Mouse (Mus musculus) stomach, embryonic 14.5 days (tissue): ENCODE measurements around the gene Sugp1. TPM values are rescaled to one million over a fixed set of nuclear protein-coding genes. Genes with fewer than 3 reads are reported as not detected.

Source experiments
- ATAC-seq: fragments of 200-750 bp; cut with Nextera tagmentation; 2 replicates; pipeline ENCODE4 v1.8.0; 2017; ENCODE audit warnings: low read depth, moderate TSS enrichment; ENCODE audit not compliant: insufficient number of reproducible peaks, insufficient read depth, low FRiP score
- H3K27ac ChIP-seq: fragments of 300-500 bp; sonication (generic); 2 replicates; pipeline ENCODE4 v1.5.1; 2014; ENCODE audit warnings: mild to moderate bottlenecking, low read length, moderate library complexity, mixed read lengths
- H3K27me3 ChIP-seq: fragments of 300-500 bp; sonication (generic); 2 replicates; pipeline ENCODE4 v1.6.1; 2014; ENCODE audit warnings: low read length, control low read depth, mixed read lengths; ENCODE audit not compliant: control insufficient read depth, insufficient read depth
- H3K36me3 ChIP-seq: fragments of 300-500 bp; sonication (generic); 2 replicates; pipeline ENCODE4 v1.6.1; 2014; ENCODE audit warnings: mild to moderate bottlenecking, control low read depth, low read length, moderate library complexity, mixed read lengths; ENCODE audit not compliant: control insufficient read depth, insufficient read depth
- H3K4me1 ChIP-seq: fragments of 300-500 bp; sonication (generic); 2 replicates; pipeline ENCODE4 v1.6.1; 2014; ENCODE audit warnings: low read length, control low read depth, mixed read lengths; ENCODE audit not compliant: control insufficient read depth, insufficient read depth
- H3K4me2 ChIP-seq: fragments of 300-500 bp; sonication (generic); replicated peaks from 2 replicates; pipeline ENCODE4 v1.6.1; 2014; ENCODE audit warnings: low read depth, low read length, control low read depth
- H3K4me3 ChIP-seq: fragments of 300-500 bp; sonication (generic); 2 replicates; pipeline ENCODE4 v1.5.1; 2014; ENCODE audit warnings: low read depth, low read length, control low read depth
- H3K9ac ChIP-seq: fragments of 300-500 bp; sonication (generic); replicated peaks from 2 replicates; pipeline ENCODE4 v1.6.1; 2014; ENCODE audit warnings: low read depth, mild to moderate bottlenecking, control low read depth, low read length, moderate library complexity, mixed read lengths
- H3K9me3 ChIP-seq: fragments of 300-500 bp; sonication (generic); 2 replicates; pipeline ENCODE4 v1.6.1; 2016; ENCODE audit warnings: low read depth, low read length, control low read depth; ENCODE audit not compliant: control insufficient read depth
- WGBS: fragments of 180-500 bp; shearing (Covaris S2); extraction: QIAGEN DNeasy Blood & Tissue Kit; methylation state at CpG from one replicate; pipeline ENCODE4 v1.1.7; 2014; 5-methylcytosine and 5-hydroxymethylcytosine counted together
- polyA plus RNA-seq: library from polyadenylated mRNA; unstranded; fragments of >200 nt; fragmentation: Nextera tagmentation; extraction: Ambion mirVana; gene quantifications from 2 replicates; pipeline ENCODE4 v1.2.1, GENCODE M21; 2014

The Sugp1 gene
- polyA plus RNA-seq, 1 experiment from 2014 or later, result 40.1 TPM

DNA sequence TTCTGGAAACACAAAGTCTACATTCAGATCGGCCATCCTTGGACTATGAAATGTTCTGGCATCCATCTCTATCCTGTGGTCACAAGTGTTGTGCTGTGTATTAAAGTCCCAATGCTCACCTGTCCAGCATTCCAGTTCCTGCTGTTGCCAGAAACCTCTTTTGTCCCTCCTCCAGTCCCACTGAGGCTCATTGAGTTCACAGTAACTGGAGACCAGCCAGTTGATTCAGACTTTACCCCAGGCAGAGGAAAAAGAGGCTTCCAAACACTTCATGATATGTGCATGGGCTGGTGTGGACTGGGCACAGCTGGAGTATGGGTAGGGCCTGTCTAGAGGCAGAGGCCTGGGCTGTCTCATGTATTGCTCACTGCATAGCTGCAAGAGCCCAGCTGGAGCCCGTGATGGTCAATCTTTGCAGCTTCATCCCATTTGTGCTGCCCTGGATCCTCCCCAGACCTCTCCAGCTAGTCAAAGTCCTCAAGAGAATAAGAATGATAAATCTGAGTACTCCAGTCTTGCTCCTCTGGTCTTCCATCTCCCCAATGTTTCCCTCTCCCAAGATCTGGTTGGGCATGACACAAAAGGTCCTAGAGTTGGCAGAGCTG lies 29.3 kb downstream of the Sugp1 start:
- 0 out of 2 replicates have a peak, but pooled peaks cover 4% of the 10 kb centered on the region for H3K4me1 ChIP-seq
- H3K27ac ChIP-seq, result no peak overlapping the region; the same call in 1 of the 2 replicates
- peak; percentile 51; the same call in 1 of the 2 replicates for ATAC-seq
- 74% methylated on average over 2 of the region's 2 CpGs for WGBS
- no peak overlapping the region for H3K9ac ChIP-seq
- peaks cover 30% of the 10 kb centered on the region for H3K36me3 ChIP-seq
- H3K4me2 ChIP-seq, result peak overlapping the region; percentile 50; the same call in 1 of the 2 replicates
- H3K4me3 ChIP-seq, result no peak overlapping the region
- H3K27me3 ChIP-seq, result no peaks in the 10 kb centered on the region
- no peaks in the 10 kb centered on the region for H3K9me3 ChIP-seq

DNA sequence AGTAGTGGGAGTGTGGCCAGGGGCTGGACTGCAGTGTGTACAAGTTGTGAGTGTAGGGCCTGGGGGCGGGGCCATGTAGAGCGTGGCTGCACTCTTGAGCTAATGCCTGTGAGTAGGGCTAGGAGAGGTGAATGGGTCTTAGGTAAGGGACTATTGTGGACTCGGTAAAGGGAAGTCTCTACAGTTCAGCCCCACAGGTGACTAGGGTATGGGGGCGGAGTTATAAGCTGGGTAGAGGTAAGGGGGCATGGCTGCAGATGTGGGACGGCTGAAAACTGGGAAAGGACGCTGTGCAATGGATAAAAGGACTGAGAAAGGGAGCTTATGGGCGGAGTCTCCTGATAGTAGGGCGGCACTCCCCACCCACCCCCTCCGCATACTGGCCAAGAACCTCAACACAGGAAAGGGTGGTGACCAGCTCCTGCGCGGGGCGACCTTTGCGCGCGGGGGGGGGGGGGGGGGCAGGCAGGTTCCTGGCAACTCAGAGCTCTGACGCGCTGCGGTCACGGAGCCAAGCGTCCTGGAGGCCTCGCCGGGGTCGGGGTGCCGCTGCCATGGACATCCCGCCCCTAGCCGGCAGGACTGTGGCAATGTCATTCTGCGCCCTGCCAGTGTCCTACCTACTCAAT lies 29.9 kb downstream of the Sugp1 start, which contains the start of gene Tm6sf2:
Gene Tm6sf2, plus strand, starts transcription at position 484 of the 629 bp plus-strand sequence.
- H3K9me3 ChIP-seq, result no peaks in the 10 kb centered on the region
- no peak within 1 kb of the TSS for H3K9ac ChIP-seq
- H3K4me3 ChIP-seq, result peak within 1 kb of the TSS; percentile 16; the same call in 1 of the 2 replicates
- WGBS, result 15% methylated on average over 22 of the region's 27 CpGs
- ATAC-seq, result peak; percentile 84
- H3K36me3 ChIP-seq, result peaks cover 28% of the 10 kb centered on the region
- H3K4me2 ChIP-seq, result peak within 1 kb of the TSS; percentile 50
- no peak within 1 kb of the TSS; the same call in 1 of the 2 replicates for H3K27ac ChIP-seq
- H3K4me1 ChIP-seq, result 0 out of 2 replicates have a peak, but pooled peaks cover 4% of the 10 kb centered on the region
- no peaks in the 10 kb centered on the region for H3K27me3 ChIP-seq

DNA sequence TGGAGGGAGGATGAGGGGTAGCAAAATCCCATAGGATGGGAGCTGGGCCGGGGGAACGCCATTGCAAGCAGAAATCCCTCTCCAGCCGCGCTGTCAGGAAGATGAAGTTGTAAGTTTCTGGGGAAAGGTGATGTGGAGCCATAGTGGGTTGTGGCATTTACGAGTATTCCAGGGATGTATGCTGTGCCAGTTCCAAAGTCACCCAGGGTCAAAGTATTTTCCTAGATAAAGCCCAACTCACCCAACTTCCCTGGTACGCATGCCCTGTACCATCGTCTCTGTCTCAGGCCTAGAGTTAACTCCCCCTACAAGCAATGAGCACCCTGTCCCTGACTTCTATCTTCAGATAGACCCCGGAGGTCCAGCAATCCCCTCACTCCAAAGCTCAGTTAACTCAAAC lies 30.5 kb downstream of the Sugp1 start:
- H3K27ac ChIP-seq, result no peak overlapping the region
- peak overlapping the region; percentile 16; the same call in 1 of the 2 replicates for H3K4me3 ChIP-seq

DNA sequence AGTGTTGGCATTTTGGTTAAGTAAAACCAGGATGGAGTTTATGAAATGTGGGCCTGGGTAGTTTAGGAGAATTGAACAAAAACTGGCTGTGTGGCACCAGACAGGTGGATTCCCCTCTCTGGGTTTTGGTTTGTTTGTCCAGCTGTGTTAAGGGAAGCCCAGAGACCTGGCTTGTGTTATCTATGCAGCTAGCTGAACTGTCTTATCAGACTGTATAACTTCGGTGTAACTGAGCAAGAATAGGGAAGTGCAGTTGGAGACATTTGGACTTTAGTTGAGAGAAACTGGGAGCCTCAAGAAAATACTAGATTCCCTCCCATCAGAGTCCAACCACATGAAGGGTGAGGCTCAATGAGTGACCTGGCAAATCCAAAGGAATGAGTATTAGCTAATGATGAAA lies 31.1 kb downstream of the Sugp1 start:
- Histone ChIP-seq H3K27me3 (no peaks in the 10 kb centered on the region), H3K27ac (no peak overlapping the region), H3K9ac (no peak overlapping the region), H3K36me3 (peaks cover 19% of the 10 kb centered on the region), H3K4me2 (no peak overlapping the region), H3K4me3 (no peak overlapping the region), H3K9me3 (no peaks in the 10 kb centered on the region), H3K4me1 (0 out of 2 replicates have a peak, but pooled peaks cover 4% of the 10 kb centered on the region)
- no peak for ATAC-seq
- 58% methylated on average over 1 of the region's 1 CpGs for WGBS

More for the DNA sequence above, 30.5 kb downstream of the Sugp1 start:
- WGBS, result 55% methylated on average over 8 of the region's 8 CpGs
- Histone ChIP-seq H3K4me2 (peak overlapping the region; percentile 50), H3K9me3 (no peaks in the 10 kb centered on the region), H3K27me3 (no peaks in the 10 kb centered on the region), H3K9ac (no peak overlapping the region), H3K36me3 (peaks cover 24% of the 10 kb centered on the region), H3K4me1 (0 out of 2 replicates have a peak, but pooled peaks cover 4% of the 10 kb centered on the region)
- ATAC-seq, result no peak

GRCm38 (mm10) chr8:70081976-70082375 lies 39.4 kb downstream of the Sugp1 start:
- Histone ChIP-seq H3K9ac (no peak overlapping the region), H3K4me3 (no peak overlapping the region), H3K36me3 (no peaks in the 10 kb centered on the region), H3K4me2 (no peak overlapping the region), H3K9me3 (no peaks in the 10 kb centered on the region), H3K27me3 (peaks cover 47% of the 10 kb centered on the region), H3K4me1 (peaks cover 11% of the 10 kb centered on the region; the same call in 1 of the 2 replicates), H3K27ac (no peak overlapping the region)
- WGBS, result 100% methylated on average over 2 of the region's 2 CpGs
- no peak for ATAC-seq

DNA sequence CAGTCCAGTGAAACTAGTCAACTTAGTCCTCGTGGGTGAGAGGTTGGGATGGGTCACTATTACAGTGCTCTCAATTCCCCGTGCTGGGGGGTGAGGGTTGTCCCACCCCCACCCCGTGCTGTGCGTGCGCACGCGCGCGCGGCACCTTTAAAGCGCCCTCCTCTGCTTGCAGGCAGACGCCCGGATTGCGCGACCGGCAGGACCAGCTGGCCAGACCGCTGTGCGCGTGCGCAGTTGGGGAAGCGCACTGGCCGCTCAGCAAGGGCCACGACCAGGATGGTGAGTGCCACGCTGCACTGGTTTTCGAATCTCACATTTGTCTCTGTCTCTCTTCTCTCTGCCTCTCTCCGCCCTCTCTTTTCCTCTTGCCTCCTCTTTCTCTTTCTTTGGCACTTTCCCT lies 40.7 kb downstream of the Sugp1 start, which contains the start of gene Hapln4:
Gene Hapln4, plus strand, starts transcription at position 173 of the 400 bp plus-strand sequence.
- no peak within 1 kb of the TSS for H3K9ac ChIP-seq
- no peaks in the 10 kb centered on the region for H3K36me3 ChIP-seq
- H3K4me3 ChIP-seq, result peak within 1 kb of the TSS; percentile 30
- no peaks in the 10 kb centered on the region for H3K9me3 ChIP-seq
- peak within 1 kb of the TSS; percentile 57 for H3K4me2 ChIP-seq
- WGBS, result under 1% methylated on average over 26 of the region's 26 CpGs
- H3K27ac ChIP-seq, result no peak within 1 kb of the TSS
- peaks cover 14% of the 10 kb centered on the region; the same call in 1 of the 2 replicates for H3K4me1 ChIP-seq
- peaks cover 59% of the 10 kb centered on the region for H3K27me3 ChIP-seq
- ATAC-seq, result no peak

GRCm38 (mm10) chr8:70084191-70085065 lies 41.8 kb downstream of the Sugp1 start:
- Histone ChIP-seq H3K4me3 (peak overlapping the region; percentile 30), H3K36me3 (no peaks in the 10 kb centered on the region), H3K4me2 (peak overlapping the region; percentile 57), H3K27ac (no peak overlapping the region), H3K27me3 (peaks cover 70% of the 10 kb centered on the region), H3K9me3 (no peaks in the 10 kb centered on the region), H3K9ac (no peak overlapping the region), H3K4me1 (peaks cover 14% of the 10 kb centered on the region; the same call in 1 of the 2 replicates)
- 3% methylated on average over 71 of the region's 71 CpGs for WGBS
- ATAC-seq, result no peak

GRCm38 (mm10) chr8:70086151-70086550 lies 43.5 kb downstream of the Sugp1 start:
- no peak overlapping the region for H3K4me3 ChIP-seq
- peaks cover 77% of the 10 kb centered on the region for H3K27me3 ChIP-seq
- H3K36me3 ChIP-seq, result no peaks in the 10 kb centered on the region
- H3K4me1 ChIP-seq, result peaks cover 14% of the 10 kb centered on the region; the same call in 1 of the 2 replicates
- no peak for ATAC-seq
- no peak overlapping the region for H3K4me2 ChIP-seq
- H3K27ac ChIP-seq, result no peak overlapping the region
- no peaks in the 10 kb centered on the region for H3K9me3 ChIP-seq
- 53% methylated on average over 1 of the region's 1 CpGs for WGBS
- no peak overlapping the region for H3K9ac ChIP-seq
